Mouse (Mus musculus): Measurements from ENCODE around the gene Kcnj9. TPM values are rescaled to one million over a fixed set of nuclear protein-coding genes. Genes with fewer than 3 reads are reported as not detected.

The Kcnj9 gene
- polyA plus RNA-seq, 1 experiment from 2014 or later = not detected

DNA sequence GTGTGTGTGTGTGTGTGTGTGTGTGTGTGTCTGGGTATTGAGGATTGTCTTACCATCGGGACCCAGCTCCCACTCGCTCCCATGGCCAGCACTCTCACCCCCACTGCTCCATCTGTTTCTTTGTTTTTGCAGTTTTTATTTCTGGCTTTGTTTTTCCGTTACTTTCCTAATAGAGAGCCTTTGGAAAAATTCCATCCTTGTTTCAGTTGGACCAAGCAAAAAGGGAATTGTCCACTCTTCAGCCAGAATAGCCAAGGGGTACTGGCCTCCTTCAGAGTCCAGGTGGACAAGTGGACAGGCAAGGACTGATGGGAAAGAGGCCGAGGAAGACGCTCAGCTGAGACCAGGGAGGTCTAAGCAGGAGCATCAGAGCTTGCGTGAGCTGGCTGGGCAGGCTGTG, 22.2 kb downstream of the Kcnj9 start:
- no peak overlapping the region for H3K9ac ChIP-seq (replicated peaks; ENCODE audit: low read depth, low read length)
- no peaks in the 10 kb centered on the region for H3K27me3 ChIP-seq (ENCODE audit: control insufficient read depth, insufficient read depth, low read length)
- peaks cover 14% of the 10 kb centered on the region for H3K4me1 ChIP-seq (ENCODE audit: control insufficient read depth, insufficient read depth, low read length)
- peak overlapping the region; percentile 80; the same call in 1 of the 2 replicates for H3K27ac ChIP-seq (ENCODE audit: low read length)
- H3K9me3 ChIP-seq (ENCODE audit: control insufficient read depth, low read depth, low read length) = no peaks in the 10 kb centered on the region
- no peaks in the 10 kb centered on the region for H3K36me3 ChIP-seq (ENCODE audit: control insufficient read depth, insufficient read depth, low read length)
- 69% methylated on average over 6 of the region's 6 CpGs for WGBS
- ATAC-seq (ENCODE audit: insufficient number of reproducible peaks, insufficient read depth, low FRiP score, low read depth) = no peak
- H3K4me2 ChIP-seq (replicated peaks; ENCODE audit: low read depth, low read length) = no peak overlapping the region
- H3K4me3 ChIP-seq (ENCODE audit: low read depth, low read length) = no peak overlapping the region

DNA sequence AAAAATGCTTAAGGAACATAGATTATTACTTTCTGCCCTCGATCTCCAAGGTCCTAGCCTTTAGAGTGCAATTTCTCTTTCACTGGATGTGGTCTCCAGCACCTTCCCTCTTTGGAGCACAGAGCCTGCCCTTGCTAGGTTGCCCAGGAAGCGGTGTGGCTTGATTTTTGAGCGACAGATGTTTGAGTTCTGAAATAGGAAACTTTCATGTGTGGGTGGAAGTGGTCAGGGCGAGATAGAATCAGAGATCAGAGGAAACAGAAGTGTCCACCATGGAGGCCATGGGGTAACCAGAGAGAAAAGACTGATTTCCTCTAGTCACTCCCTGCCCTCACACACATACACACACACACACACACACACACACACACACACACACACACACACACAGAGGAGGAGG, 22.9 kb downstream of the Kcnj9 start:
- no peak overlapping the region for H3K4me2 ChIP-seq (replicated peaks; ENCODE audit: low read depth, low read length)
- H3K9me3 ChIP-seq (ENCODE audit: control insufficient read depth, low read depth, low read length) = no peaks in the 10 kb centered on the region
- 77% methylated on average over 4 of the region's 4 CpGs for WGBS
- no peak overlapping the region for H3K27ac ChIP-seq (ENCODE audit: low read length)
- no peak overlapping the region for H3K9ac ChIP-seq (replicated peaks; ENCODE audit: low read depth, low read length)
- H3K27me3 ChIP-seq (ENCODE audit: control insufficient read depth, insufficient read depth, low read length) = no peaks in the 10 kb centered on the region
- no peak for ATAC-seq (ENCODE audit: insufficient number of reproducible peaks, insufficient read depth, low FRiP score, low read depth)
- no peak overlapping the region for H3K4me3 ChIP-seq (ENCODE audit: low read depth, low read length)
- H3K36me3 ChIP-seq (ENCODE audit: control insufficient read depth, insufficient read depth, low read length) = no peaks in the 10 kb centered on the region
- peaks cover 13% of the 10 kb centered on the region for H3K4me1 ChIP-seq (ENCODE audit: control insufficient read depth, insufficient read depth, low read length)

DNA sequence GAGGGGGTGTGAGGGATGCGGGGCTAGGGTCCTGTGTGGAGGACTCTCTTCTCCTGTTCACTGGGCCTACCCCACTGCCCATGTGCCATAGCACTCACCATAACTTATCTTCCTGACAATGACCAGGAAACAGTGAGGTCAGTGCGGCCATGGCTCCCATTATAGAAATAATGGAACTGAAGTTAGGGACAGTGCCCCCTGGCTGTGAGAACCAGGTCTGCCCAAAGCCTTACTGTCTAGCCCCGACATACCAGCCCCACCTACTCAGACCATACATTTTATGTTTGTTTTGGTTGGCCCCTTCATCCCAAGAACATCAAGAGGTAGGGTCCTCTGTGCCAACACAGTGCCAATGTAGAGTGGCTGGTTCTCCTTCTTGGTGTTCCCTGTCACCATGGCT, 23.5 kb downstream of the Kcnj9 start:
- H3K9me3 ChIP-seq (ENCODE audit: control insufficient read depth, low read depth, low read length) = no peaks in the 10 kb centered on the region
- H3K27ac ChIP-seq (ENCODE audit: low read length) = no peak overlapping the region
- no peak overlapping the region for H3K4me3 ChIP-seq (ENCODE audit: low read depth, low read length)
- H3K36me3 ChIP-seq (ENCODE audit: control insufficient read depth, insufficient read depth, low read length) = no peaks in the 10 kb centered on the region
- no peak for ATAC-seq (ENCODE audit: insufficient number of reproducible peaks, insufficient read depth, low FRiP score, low read depth)
- H3K27me3 ChIP-seq (ENCODE audit: control insufficient read depth, insufficient read depth, low read length) = no peaks in the 10 kb centered on the region
- no peak overlapping the region for H3K4me2 ChIP-seq (replicated peaks; ENCODE audit: low read depth, low read length)
- peaks cover 7% of the 10 kb centered on the region for H3K4me1 ChIP-seq (ENCODE audit: control insufficient read depth, insufficient read depth, low read length)
- H3K9ac ChIP-seq (replicated peaks; ENCODE audit: low read depth, low read length) = no peak overlapping the region
- WGBS = 76% methylated on average over 3 of the region's 3 CpGs

DNA sequence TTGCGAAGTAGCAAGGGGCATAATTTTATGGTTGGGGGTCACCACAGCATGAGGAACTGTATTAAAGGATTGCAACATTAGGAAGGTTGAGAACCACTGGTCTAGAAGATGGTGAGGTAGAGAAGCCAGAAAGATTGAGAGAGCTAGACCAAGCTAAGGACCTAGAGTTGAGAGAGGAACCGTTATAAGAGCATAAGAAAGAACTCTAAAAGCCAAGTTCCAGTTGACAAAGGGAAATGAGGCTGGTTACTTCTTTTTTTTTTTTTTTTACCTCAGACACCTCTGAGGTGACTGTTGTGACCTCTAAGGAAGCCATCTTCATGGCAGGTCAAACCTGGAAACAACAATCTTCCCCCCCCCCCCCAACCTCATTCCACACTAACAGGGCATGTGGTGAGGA, 24.0 kb downstream of the Kcnj9 start:
- Histone ChIP-seq H3K27ac (ENCODE audit: low read length) (no peak overlapping the region), H3K27me3 (ENCODE audit: control insufficient read depth, insufficient read depth, low read length) (no peaks in the 10 kb centered on the region), H3K4me1 (ENCODE audit: control insufficient read depth, insufficient read depth, low read length) (0 out of 2 replicates have a peak, but pooled peaks cover 3% of the 10 kb centered on the region), H3K9ac (replicated peaks; ENCODE audit: low read depth, low read length) (no peak overlapping the region), H3K4me2 (replicated peaks; ENCODE audit: low read depth, low read length) (no peak overlapping the region), H3K4me3 (ENCODE audit: low read depth, low read length) (no peak overlapping the region), H3K9me3 (ENCODE audit: control insufficient read depth, low read depth, low read length) (no peaks in the 10 kb centered on the region), H3K36me3 (ENCODE audit: control insufficient read depth, insufficient read depth, low read length) (no peaks in the 10 kb centered on the region)
- no peak for ATAC-seq (ENCODE audit: insufficient number of reproducible peaks, insufficient read depth, low FRiP score, low read depth)
- 95% methylated on average over 2 of the region's 2 CpGs for WGBS

DNA sequence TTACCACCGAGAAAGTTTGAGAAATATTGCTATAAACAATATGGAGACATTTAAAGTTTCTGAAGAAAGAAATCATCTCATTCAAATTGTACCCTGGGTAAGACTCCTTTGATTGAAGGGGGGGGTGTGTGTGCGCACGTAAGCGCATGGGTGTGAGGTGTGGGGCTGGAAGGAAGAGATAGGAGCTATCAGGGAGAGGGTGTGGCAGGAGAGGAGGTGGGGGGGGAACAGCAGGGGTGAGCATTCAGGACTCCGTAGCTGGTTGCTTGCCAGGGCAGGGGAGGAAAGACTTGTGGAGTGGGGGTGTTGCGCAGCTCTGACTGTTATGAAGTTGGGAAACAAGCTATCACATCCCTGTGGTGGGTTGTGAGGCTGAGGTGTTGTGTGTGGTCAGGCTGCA, 24.7 kb downstream of the Kcnj9 start:
- Histone ChIP-seq H3K36me3 (ENCODE audit: control insufficient read depth, insufficient read depth, low read length) (no peaks in the 10 kb centered on the region), H3K27me3 (ENCODE audit: control insufficient read depth, insufficient read depth, low read length) (no peaks in the 10 kb centered on the region), H3K4me2 (replicated peaks; ENCODE audit: low read depth, low read length) (no peak overlapping the region), H3K9ac (replicated peaks; ENCODE audit: low read depth, low read length) (no peak overlapping the region), H3K9me3 (ENCODE audit: control insufficient read depth, low read depth, low read length) (no peaks in the 10 kb centered on the region), H3K4me1 (ENCODE audit: control insufficient read depth, insufficient read depth, low read length) (no peaks in the 10 kb centered on the region), H3K4me3 (ENCODE audit: low read depth, low read length) (no peak overlapping the region), H3K27ac (ENCODE audit: low read length) (no peak overlapping the region)
- WGBS = 59% methylated on average over 6 of the region's 6 CpGs
- ATAC-seq (ENCODE audit: insufficient number of reproducible peaks, insufficient read depth, low FRiP score, low read depth) = 0 out of 2 replicates have a peak, but pooled peaks have one; percentile 24

DNA sequence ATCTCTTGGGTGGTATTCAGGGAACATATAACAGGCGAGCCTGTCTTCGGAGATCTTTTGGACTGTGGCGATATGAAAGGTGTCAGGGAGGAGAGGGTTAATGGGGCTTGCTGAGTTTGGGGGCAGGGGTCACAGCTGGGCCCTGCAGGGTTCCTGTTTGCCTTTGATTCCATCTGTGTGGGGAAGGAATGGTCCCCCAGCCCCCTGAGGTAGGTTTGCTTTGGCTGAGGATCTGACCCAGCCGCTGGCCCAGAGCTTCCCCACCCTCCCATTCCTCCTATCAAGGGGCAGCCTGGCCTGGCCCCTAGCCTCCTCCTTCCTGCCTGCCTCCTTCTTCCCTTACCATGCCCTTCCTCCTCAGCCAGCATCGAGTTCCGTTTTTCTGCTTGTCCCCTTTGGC, 26.3 kb downstream of the Kcnj9 start:
- Histone ChIP-seq H3K36me3 (ENCODE audit: control insufficient read depth, insufficient read depth, low read length) (no peaks in the 10 kb centered on the region), H3K4me3 (ENCODE audit: low read depth, low read length) (no peak overlapping the region), H3K9me3 (ENCODE audit: control insufficient read depth, low read depth, low read length) (no peaks in the 10 kb centered on the region), H3K27me3 (ENCODE audit: control insufficient read depth, insufficient read depth, low read length) (no peaks in the 10 kb centered on the region), H3K4me2 (replicated peaks; ENCODE audit: low read depth, low read length) (no peak overlapping the region), H3K27ac (ENCODE audit: low read length) (no peak overlapping the region), H3K4me1 (ENCODE audit: control insufficient read depth, insufficient read depth, low read length) (peaks cover 5% of the 10 kb centered on the region), H3K9ac (replicated peaks; ENCODE audit: low read depth, low read length) (no peak overlapping the region)
- WGBS = 20% methylated on average over 6 of the region's 6 CpGs
- no peak for ATAC-seq (ENCODE audit: insufficient number of reproducible peaks, insufficient read depth, low FRiP score, low read depth)

DNA sequence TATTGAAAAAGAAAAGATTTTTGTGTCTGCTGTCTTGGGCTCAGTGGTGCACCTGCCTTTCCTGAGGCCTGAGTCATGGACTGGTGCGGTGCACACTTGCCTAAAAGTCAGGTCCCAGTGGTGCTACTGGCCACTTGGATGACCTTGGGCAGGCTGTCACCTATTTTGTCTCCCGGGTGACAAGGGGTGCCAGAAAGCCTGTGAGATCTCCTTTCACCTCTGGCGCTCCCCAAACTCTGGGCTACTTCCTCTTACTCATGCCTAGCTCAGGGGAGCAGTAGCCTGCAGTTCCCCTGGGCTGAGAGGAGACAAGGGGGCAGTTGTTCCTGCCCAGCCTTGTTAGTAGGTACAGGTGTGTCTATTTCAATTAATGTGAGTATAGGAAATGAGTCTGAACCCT, 26.8 kb downstream of the Kcnj9 start:
- no peaks in the 10 kb centered on the region for H3K27me3 ChIP-seq (ENCODE audit: control insufficient read depth, insufficient read depth, low read length)
- H3K9ac ChIP-seq (replicated peaks; ENCODE audit: low read depth, low read length) = no peak overlapping the region
- 57% methylated on average over 3 of the region's 3 CpGs for WGBS
- H3K4me1 ChIP-seq (ENCODE audit: control insufficient read depth, insufficient read depth, low read length) = peaks cover 8% of the 10 kb centered on the region
- no peak for ATAC-seq (ENCODE audit: insufficient number of reproducible peaks, insufficient read depth, low FRiP score, low read depth)
- no peak overlapping the region for H3K4me3 ChIP-seq (ENCODE audit: low read depth, low read length)
- H3K4me2 ChIP-seq (replicated peaks; ENCODE audit: low read depth, low read length) = no peak overlapping the region
- H3K27ac ChIP-seq (ENCODE audit: low read length) = no peak overlapping the region
- no peaks in the 10 kb centered on the region for H3K9me3 ChIP-seq (ENCODE audit: control insufficient read depth, low read depth, low read length)
- no peaks in the 10 kb centered on the region for H3K36me3 ChIP-seq (ENCODE audit: control insufficient read depth, insufficient read depth, low read length)

DNA sequence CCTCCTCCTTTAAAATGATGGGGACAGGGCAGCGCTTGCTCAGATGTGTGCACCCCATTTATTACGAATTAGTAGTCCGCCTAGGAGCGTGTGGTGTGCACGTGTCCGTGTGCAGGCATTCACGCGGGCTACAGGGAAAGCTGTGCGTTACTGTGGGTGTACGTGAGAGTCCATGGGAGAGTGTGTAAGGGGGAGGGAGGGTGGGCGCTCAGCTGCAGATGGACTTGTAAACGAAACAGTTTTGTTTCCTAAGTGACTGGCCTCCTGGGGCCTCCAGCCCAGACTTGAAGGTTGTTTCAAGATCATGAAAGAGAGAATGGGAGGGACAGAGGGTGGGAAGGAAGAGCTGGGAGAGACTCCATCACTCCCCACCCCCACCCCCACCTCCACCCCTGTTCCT, 27.9 kb downstream of the Kcnj9 start:
- H3K36me3 ChIP-seq (ENCODE audit: control insufficient read depth, insufficient read depth, low read length) = no peaks in the 10 kb centered on the region
- H3K4me2 ChIP-seq (replicated peaks; ENCODE audit: low read depth, low read length) = no peak overlapping the region
- ATAC-seq (ENCODE audit: insufficient number of reproducible peaks, insufficient read depth, low FRiP score, low read depth) = no peak
- no peak overlapping the region for H3K27ac ChIP-seq (ENCODE audit: low read length)
- peaks cover 15% of the 10 kb centered on the region for H3K4me1 ChIP-seq (ENCODE audit: control insufficient read depth, insufficient read depth, low read length)
- 36% methylated on average over 12 of the region's 12 CpGs for WGBS
- H3K9ac ChIP-seq (replicated peaks; ENCODE audit: low read depth, low read length) = no peak overlapping the region
- no peaks in the 10 kb centered on the region for H3K27me3 ChIP-seq (ENCODE audit: control insufficient read depth, insufficient read depth, low read length)
- H3K9me3 ChIP-seq (ENCODE audit: control insufficient read depth, low read depth, low read length) = no peaks in the 10 kb centered on the region
- no peak overlapping the region for H3K4me3 ChIP-seq (ENCODE audit: low read depth, low read length)

DNA sequence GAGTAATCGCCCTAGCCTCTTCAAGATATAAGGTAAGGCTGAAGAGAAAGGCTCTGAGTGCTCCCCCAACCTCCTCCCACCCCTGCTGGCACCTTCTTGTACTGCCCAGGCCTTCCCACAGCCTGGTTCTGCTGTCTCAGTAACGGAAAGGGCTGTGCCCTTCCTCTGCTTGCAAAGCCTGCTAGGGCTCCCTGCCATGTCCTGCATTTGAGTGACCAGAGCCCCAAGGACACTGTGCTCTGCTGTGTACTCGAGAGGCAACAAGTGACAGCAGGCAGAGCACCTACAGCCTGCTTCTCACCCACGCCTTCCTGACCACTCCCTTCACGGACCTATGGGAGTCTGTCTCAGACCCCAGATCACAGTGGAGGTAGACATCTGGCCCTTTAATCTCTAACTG, 28.9 kb downstream of the Kcnj9 start:
- 67% methylated on average over 5 of the region's 5 CpGs for WGBS
- Histone ChIP-seq H3K9ac (replicated peaks; ENCODE audit: low read depth, low read length) (no peak overlapping the region), H3K27me3 (ENCODE audit: control insufficient read depth, insufficient read depth, low read length) (no peaks in the 10 kb centered on the region), H3K4me1 (ENCODE audit: control insufficient read depth, insufficient read depth, low read length) (peaks cover 24% of the 10 kb centered on the region), H3K36me3 (ENCODE audit: control insufficient read depth, insufficient read depth, low read length) (no peaks in the 10 kb centered on the region), H3K4me2 (replicated peaks; ENCODE audit: low read depth, low read length) (no peak overlapping the region), H3K4me3 (ENCODE audit: low read depth, low read length) (no peak overlapping the region), H3K9me3 (ENCODE audit: control insufficient read depth, low read depth, low read length) (no peaks in the 10 kb centered on the region), H3K27ac (ENCODE audit: low read length) (no peak overlapping the region)
- no peak for ATAC-seq (ENCODE audit: insufficient number of reproducible peaks, insufficient read depth, low FRiP score, low read depth)
